Mouse (Mus musculus): Measurements from ENCODE around the gene Stx17.
A peak's percentile ranks its signal among the peaks of the same experiment; 100 is the strongest.

The Stx17 gene

GRCm38 (mm10) chr4:48124773-48125469 is at the start of gene Stx17:
Gene Stx17 (plus strand): TSS chr4:48124915.
- DNase-seq (ENCODE audit: low read depth) = peak; percentile 87

GRCm38 (mm10) chr4:48076693-48077471 is 47.8 kb upstream of the Stx17 start:
- no peak for DNase-seq (ENCODE audit: low read depth)

- no peak for DNase-seq (ENCODE audit: low read depth)
These were observed 46.5 kb upstream of the Stx17 start for GRCm38 (mm10) chr4:48078213-48078612.

- no peak for DNase-seq (ENCODE audit: low read depth)
These were observed 45.3 kb upstream of the Stx17 start for GRCm38 (mm10) chr4:48079285-48080039.

- no peak for DNase-seq (ENCODE audit: low read depth)
These were observed 41.3 kb upstream of the Stx17 start for GRCm38 (mm10) chr4:48083452-48083851.

- peak; percentile 34 for DNase-seq (ENCODE audit: low read depth)
These were observed 38.1 kb upstream of the Stx17 start for GRCm38 (mm10) chr4:48086609-48087008.

- DNase-seq (ENCODE audit: low read depth) = peak; percentile 23
These were observed 37.2 kb upstream of the Stx17 start for GRCm38 (mm10) chr4:48087497-48087896.

- DNase-seq (ENCODE audit: low read depth) = no peak
These were observed 31.5 kb upstream of the Stx17 start for GRCm38 (mm10) chr4:48093221-48093620.

GRCm38 (mm10) chr4:48100217-48100616 is 24.5 kb upstream of the Stx17 start:
- no peak for DNase-seq (ENCODE audit: low read depth)

GRCm38 (mm10) chr4:48101981-48102380 is 22.7 kb upstream of the Stx17 start:
- no peak for DNase-seq (ENCODE audit: low read depth)

GRCm38 (mm10) chr4:48105387-48105786 is 19.3 kb upstream of the Stx17 start:
- no peak for DNase-seq (ENCODE audit: low read depth)

GRCm38 (mm10) chr4:48107086-48107485 is 17.6 kb upstream of the Stx17 start:
- DNase-seq (ENCODE audit: low read depth) = no peak

- DNase-seq (ENCODE audit: low read depth) = no peak
These were observed 16.1 kb upstream of the Stx17 start for GRCm38 (mm10) chr4:48108591-48108990.

GRCm38 (mm10) chr4:48110331-48110730 is 14.4 kb upstream of the Stx17 start:
- no peak for DNase-seq (ENCODE audit: low read depth)

- no peak for DNase-seq (ENCODE audit: low read depth)
These were observed 8.5 kb upstream of the Stx17 start for GRCm38 (mm10) chr4:48116191-48116590.

- DNase-seq (ENCODE audit: low read depth) = no peak
These were observed 321 bp upstream of the Stx17 start for GRCm38 (mm10) chr4:48124416-48124772.

- DNase-seq (ENCODE audit: low read depth) = no peak
These were observed 5.6 kb downstream of the Stx17 start for GRCm38 (mm10) chr4:48130314-48130713.

- no peak for DNase-seq (ENCODE audit: low read depth)
These were observed 6.9 kb downstream of the Stx17 start for GRCm38 (mm10) chr4:48131606-48132005.

GRCm38 (mm10) chr4:48132721-48133120 is 8.0 kb downstream of the Stx17 start:
- DNase-seq (ENCODE audit: low read depth) = no peak

- DNase-seq (ENCODE audit: low read depth) = no peak
These were observed 24.8 kb downstream of the Stx17 start for GRCm38 (mm10) chr4:48149492-48149891.

- DNase-seq (ENCODE audit: low read depth) = no peak
These were observed 28.5 kb downstream of the Stx17 start for GRCm38 (mm10) chr4:48153229-48153628.

- DNase-seq (ENCODE audit: low read depth) = peak; percentile 55
These were observed 31.1 kb downstream of the Stx17 start for GRCm38 (mm10) chr4:48155864-48156263.

GRCm38 (mm10) chr4:48160386-48160785 is 35.7 kb downstream of the Stx17 start:
- peak; percentile 30 for DNase-seq (ENCODE audit: low read depth)
